Mouse (Mus musculus): Measurements from ENCODE around the gene Syndig1.

Syndig1 gene

GRCm38 (mm10) chr2:149887634-149888033 lies 58.6 kb downstream of the Syndig1 start:
- no peak for DNase-seq

DNA sequence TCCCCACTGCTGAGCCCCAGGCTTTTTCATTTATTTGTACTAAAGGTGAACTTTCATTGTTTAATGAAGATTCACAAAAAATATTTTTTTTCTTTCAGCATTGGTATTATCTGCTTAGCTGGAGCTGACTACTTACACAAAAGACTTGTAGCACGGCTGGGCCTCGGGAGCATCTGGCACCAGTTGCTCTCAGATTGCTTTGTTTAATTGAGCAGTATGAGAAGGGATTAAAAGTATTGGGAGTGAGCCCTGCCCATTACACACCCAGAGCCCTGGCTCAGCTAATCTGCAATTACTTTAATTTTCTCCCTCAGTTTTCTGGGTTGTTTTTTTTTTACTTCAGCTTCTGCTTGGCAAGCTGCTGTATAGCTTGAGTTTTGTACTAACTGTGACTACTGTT lies 62.6 kb downstream of the Syndig1 start:
- DNase-seq = no peak

DNA sequence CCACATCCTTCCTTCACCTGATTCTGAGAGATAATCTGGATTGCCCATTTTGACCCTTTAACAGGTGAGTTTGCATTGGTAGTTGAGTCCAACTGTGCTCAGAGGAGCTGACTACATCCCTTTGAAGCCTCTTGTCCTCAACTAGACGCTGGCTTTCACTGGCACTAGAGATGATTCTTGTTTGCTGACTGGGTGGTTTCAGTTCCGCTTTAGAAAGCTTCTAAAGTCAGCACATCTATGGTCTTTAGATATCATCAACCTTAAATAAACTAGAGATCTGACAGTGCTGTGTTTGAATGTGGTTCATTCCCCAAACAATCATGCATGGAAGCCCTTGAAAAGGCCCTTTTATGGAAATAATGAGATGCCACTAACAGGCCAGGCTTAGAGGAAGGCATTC lies 67.3 kb downstream of the Syndig1 start:
- no peak for DNase-seq

- no peak for DNase-seq
Observed at GRCm38 (mm10) chr2:149899615-149900014, 70.6 kb downstream of the Syndig1 start.

DNA sequence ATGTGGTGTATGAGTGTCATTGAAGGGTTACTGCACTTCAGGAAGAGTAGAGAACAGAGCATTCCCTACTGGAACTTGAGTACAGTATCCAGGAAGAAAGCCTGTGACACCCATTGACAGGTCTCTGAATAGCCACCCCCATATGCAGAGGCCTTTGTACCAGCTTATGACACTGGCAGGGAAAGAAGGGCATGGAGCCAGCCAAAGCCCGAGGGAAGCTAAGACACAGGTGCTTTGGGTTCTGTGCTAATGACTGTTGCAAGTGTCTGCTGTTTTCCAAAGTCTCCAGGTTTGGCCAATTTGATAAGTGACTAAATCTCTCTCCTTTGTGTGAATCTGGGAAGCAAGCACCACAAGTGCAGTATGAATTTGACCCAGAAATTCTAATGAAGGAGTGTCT lies 71.6 kb downstream of the Syndig1 start:
- no peak for DNase-seq

- DNase-seq = no peak
Observed at GRCm38 (mm10) chr2:149904405-149904804, 75.4 kb downstream of the Syndig1 start.

GRCm38 (mm10) chr2:149906694-149907093 lies 77.7 kb downstream of the Syndig1 start:
- no peak for DNase-seq

- DNase-seq = no peak
Observed at GRCm38 (mm10) chr2:149917162-149917561, 88.2 kb downstream of the Syndig1 start.

- no peak for DNase-seq
Observed at GRCm38 (mm10) chr2:149923561-149923960, 94.5 kb downstream of the Syndig1 start.

GRCm38 (mm10) chr2:149925911-149926310 lies 96.9 kb downstream of the Syndig1 start:
- no peak for DNase-seq

DNA sequence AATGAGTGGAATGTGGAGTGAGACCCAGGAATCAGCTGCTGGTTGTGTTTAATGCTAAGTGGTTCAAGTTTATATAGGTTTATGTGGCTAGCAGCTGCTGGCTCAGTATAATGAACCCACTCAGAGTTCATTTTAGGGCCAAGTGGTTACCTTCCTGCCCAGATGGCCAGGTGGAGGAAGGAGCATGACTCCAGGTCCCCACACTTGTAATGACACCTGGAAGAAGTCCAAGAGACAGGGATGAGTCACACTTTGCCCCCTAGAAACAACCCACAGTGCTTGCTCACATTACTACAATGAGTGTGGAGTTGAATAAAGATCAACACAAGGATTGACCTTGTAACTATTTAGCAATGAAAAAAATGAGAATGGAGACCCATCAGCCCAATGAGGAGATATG lies 98.0 kb downstream of the Syndig1 start:
- no peak for DNase-seq

DNA sequence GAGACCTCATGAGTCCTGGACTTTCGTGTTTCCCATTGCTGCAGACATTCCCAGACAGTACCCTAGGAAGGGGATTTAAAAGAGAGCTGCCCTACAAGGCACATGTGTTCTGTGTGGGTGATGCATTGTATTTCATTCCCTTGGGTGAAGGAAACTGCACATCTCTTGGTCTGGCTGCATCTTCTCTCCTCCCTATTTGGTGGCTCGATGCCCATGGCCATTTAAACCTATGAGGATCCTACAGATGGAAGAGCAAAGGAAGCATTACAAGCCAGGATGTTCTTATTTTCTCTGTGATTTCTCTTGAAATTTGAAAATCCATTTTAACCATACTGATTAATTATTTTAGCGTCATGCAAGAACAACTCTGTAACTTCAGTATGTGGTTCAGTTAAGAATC lies 98.5 kb downstream of the Syndig1 start:
- no peak for DNase-seq

GRCm38 (mm10) chr2:149929986-149930385 lies 101.0 kb downstream of the Syndig1 start:
- DNase-seq = no peak

- DNase-seq = no peak
Observed at GRCm38 (mm10) chr2:149931111-149931510, 102.1 kb downstream of the Syndig1 start.

DNA sequence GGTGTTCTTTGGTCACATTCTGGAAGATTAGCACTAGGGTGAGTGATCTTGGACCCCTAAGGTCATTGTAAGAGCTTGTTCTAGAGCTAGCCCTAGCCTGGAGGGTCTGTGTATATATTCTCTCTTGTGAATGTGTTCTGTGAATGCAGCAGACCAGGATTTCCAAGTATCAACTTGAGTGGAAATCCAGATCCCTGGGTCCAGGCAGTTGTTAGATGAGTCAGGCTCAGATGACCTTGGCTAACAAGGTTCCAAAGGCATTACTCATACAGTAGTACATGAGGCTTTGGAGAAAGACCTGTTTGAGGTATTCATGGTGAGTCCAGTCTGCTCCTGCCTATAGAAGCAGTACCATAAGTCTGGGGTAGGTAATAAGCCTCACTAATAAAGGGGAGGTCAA lies 103.1 kb downstream of the Syndig1 start:
- DNase-seq = no peak

DNA sequence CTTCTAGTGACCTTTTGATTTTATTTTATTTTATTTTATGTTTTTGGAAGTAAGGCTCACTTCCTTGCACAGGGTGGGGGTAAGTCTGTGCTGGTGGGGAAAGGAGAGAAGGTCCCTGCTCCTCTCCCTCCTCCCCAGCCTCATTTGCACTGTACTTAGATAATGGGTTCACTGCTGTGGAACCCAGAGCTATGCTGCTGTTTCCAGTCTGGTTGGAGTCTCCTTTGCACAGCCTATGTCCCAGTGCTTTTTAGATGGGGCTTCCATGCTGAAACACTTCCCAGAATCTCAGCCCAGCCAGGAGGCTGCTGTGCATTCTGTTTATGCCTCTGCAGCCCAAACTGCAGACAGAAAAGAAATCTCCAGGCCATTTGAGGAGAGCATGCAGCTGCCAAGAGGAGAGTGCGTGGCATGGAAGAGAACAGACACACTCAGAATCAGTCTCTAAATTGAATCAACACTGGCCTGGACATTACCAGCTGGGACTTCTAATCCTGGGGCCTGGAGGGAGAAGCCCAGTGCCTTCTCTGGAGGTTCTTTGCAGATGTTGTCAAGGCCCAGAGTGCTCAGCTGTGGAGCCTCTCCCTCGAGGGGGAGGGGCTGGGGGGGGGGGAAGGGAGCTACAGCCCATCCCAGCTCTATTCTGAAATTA lies 104.4 kb downstream of the Syndig1 start:
- no peak for DNase-seq

DNA sequence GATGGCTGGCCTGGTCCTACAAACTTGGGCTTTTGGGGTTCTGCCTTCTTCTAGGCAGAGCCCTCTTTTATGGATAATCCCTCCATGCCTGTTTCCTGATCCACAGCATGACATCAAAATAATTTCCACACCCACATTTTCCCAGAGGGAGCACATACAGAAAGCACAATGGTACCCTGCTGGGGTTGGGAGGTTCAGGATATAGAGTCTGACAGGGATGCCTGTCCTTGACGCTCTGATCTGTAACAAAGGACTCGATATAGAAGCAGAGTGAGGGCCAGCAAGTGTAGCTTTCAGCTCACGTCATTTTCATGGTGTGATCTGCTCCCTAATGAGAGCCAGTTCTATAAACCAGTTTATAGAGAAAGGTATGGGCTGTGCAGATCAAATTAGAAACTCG lies 105.1 kb downstream of the Syndig1 start:
- no peak for DNase-seq

DNA sequence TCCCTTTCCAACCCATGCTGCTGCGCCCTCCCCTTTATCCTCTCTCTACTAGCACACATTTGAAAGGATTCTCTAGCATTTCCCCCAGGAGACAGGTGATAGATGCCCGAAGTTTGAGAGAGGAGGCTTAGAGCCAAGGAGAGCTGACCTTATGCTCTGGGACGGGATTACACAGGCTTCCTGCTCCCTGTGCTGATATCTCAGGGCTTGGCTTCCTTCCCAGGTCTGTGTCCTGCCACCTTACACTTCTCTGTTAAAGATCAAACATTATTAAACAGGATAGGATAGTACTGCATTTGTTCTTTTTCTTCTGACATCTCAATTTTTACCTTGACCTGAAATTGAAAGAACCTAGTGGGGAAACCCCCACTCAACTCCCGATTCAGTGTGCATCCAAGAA lies 109.8 kb downstream of the Syndig1 start:
- DNase-seq = peak; percentile 15

DNA sequence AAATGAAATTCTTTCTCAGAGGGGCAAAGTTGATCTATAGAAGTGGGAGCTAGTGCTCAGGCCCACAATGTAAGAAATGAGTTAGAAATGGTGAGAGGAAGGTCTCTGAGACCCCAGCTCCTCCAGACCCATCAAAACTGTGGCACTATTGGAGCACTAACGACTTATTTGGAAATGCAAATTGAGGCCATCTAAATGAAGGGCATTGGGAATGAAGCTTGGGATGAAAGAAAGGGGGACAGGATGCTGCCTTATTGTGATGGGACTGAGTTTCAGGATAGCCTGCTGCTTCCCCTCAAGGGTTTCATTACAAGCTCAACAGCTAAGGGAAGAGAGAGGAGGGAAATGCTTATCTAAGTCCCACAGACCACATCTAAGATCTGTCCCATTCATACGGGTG lies 110.6 kb downstream of the Syndig1 start:
- DNase-seq = no peak

GRCm38 (mm10) chr2:149950641-149951040 lies 121.6 kb downstream of the Syndig1 start:
- no peak for DNase-seq

DNA sequence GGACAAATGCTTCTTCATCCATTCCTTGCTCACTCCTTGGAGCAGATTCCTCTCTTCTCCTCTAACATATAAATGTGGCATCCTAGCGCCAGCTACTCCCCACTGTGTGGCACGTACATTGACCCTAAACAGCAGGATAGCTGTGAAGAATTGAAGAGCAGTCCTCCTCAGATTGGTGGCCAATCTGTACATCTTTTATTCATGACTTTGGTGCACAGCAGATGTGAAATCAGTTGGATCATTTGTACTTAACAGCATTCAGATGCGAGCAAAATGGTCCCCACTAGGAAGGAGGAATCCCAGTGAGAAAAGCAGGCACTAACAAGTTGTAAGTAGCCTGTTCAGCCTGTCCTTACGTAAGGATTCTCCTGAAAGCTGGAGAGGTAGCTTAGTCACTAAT lies 142.0 kb downstream of the Syndig1 start:
- DNase-seq = no peak

DNA sequence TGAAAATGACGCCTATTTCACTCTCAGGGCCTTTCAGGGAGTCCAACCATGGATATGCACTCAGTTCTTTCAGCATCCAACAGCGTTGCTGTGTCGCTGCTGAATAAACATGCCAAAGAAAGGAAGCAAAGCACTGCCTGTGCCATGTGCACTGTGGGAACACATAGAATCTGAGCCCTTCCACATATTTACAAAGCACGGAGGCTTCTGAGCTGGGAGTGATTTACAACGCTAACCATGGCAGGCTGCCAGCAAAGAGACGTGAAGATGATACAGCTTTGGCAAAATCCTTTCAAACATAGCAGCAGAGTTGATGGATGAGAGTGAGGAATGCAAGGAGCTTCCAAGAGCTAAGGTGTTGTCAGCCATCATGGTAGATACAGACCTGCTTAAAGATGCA lies 144.6 kb downstream of the Syndig1 start:
- DNase-seq = no peak

DNA sequence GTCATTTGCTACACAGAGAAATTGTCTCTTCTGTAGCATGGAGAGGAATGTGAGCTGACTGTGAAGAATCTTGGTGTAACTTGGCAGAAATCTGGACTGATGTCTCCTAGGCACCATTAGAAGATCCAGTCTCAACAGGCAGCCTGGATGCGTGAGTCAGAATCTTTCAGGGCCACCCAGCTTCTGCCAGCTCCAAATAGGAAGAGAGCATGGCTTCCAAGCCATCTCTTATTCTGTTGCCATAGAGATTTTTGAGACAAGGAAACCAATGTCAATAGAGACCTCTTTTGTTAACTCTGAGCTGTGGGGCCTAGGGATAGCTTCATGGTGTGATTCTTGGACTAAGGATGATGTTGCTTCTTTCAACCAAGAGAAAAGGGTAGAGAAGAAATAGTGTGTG lies 151.4 kb downstream of the Syndig1 start:
- no peak for DNase-seq

DNA sequence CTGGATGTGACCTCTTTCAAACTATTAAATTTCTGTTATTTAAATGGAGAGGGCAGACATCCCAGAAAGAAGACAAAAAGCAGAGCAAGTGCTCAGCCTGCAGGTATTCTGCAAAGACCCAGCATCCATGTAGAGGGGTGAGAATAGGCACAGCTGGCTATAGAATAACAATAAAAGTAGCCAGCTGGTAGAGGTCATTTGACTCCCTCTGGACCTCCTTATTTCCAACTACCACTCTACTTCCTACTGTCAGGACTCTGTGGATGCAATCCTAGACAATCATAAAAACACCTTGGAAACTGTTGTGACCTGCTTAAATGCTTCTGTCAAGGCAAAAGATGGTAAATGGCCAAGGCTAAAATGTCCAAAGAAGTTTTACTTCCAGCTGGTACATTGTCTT lies 153.5 kb downstream of the Syndig1 start:
- no peak for DNase-seq

- DNase-seq = no peak
Observed at GRCm38 (mm10) chr2:149983107-149983506, 154.1 kb downstream of the Syndig1 start.

GRCm38 (mm10) chr2:149987610-149988009 lies 158.6 kb downstream of the Syndig1 start:
- DNase-seq = no peak
